Mouse (Mus musculus) right cerebral cortex, postnatal 4 days (tissue): Measurements from ENCODE around the gene Olfr699.
"Not testable (repeated sequence)": the region's sequence is repeated elsewhere in the genome, so short reads cannot be mapped to it uniquely, and the experiment has no call there.

ENCODE experiments used
- DNase-seq: peaks from one replicate; pipeline ENCODE4 v3.0.0-alpha.2; 2022

Olfr699 gene

GRCm38 (mm10) chr7:106793098-106793497 lies at the start of gene Olfr699:
Gene Olfr699, minus strand, starts transcription at chr7:106793198.
- no peak for DNase-seq

- no peak for DNase-seq
Observed at GRCm38 (mm10) chr7:106833793-106834192, 40.8 kb upstream of the Olfr699 start, which contains the start of gene Olfr702. Gene Olfr702, minus strand, starts transcription at chr7:106833893.

- DNase-seq, result no peak
Observed at GRCm38 (mm10) chr7:106818414-106818813, 25.4 kb upstream of the Olfr699 start.

- DNase-seq, result no peak
Observed at GRCm38 (mm10) chr7:106815775-106816174, 22.8 kb upstream of the Olfr699 start.

GRCm38 (mm10) chr7:106813829-106814228 lies 20.8 kb upstream of the Olfr699 start, which contains the start of gene Olfr701:
Gene Olfr701, plus strand, starts transcription at chr7:106814129.
- DNase-seq, result no peak

- no peak for DNase-seq
Observed at GRCm38 (mm10) chr7:106808734-106809133, 15.7 kb upstream of the Olfr699 start, which contains the start of gene Olfr700. Gene Olfr700, minus strand, starts transcription at chr7:106808834.

- no peak for DNase-seq
Observed at GRCm38 (mm10) chr7:106788330-106788729, 4.7 kb downstream of the Olfr699 start.

- not testable (repeated sequence) for DNase-seq
Observed at GRCm38 (mm10) chr7:106761008-106761407, 32.0 kb downstream of the Olfr699 start.

- no peak for DNase-seq
Observed at GRCm38 (mm10) chr7:106758800-106759199, 34.2 kb downstream of the Olfr699 start.

- DNase-seq, result no peak
Observed at GRCm38 (mm10) chr7:106755297-106755696, 37.7 kb downstream of the Olfr699 start, which contains the start of gene Olfr698. Gene Olfr698, minus strand, starts transcription at chr7:106755397.

GRCm38 (mm10) chr7:106745811-106746210 lies 47.2 kb downstream of the Olfr699 start:
- DNase-seq, result no peak

GRCm38 (mm10) chr7:106742343-106742742 lies 50.7 kb downstream of the Olfr699 start, which contains the start of gene Olfr697:
Gene Olfr697, minus strand, starts transcription at chr7:106742443.
- no peak for DNase-seq
